Mouse (Mus musculus) CH12.LX (cell line): ENCODE results near the gene Itih4. TPM values are rescaled to one million over a fixed set of nuclear protein-coding genes. Genes with fewer than 3 reads are reported as not detected.

Experiments
- DNase-seq: peaks from one replicate; pipeline ENCODE4 v3.0.0-alpha.2; 2013; ENCODE audit errors: extremely low read depth
- H3K27ac ChIP-seq: 2 replicates; pipeline ENCODE4 v1.5.1; 2012; ENCODE audit warnings: low read depth, mild to moderate bottlenecking, control low read depth, moderate library complexity; ENCODE audit not compliant: insufficient read depth
- H3K27me3 ChIP-seq: replicated peaks from 2 replicates; pipeline ENCODE3; 2012; ENCODE audit warnings: inconsistent platforms
- H3K36me3 ChIP-seq, 2 experiments: replicated peaks in 1 of 2; 2 replicates each; pipeline versions ENCODE3 to v1.6.1; 2012; ENCODE audit warnings: inconsistent platforms in 1 of 2, low read length in 1 of 2, mild to moderate bottlenecking in 1 of 2, mixed read lengths in 1 of 2, moderate library complexity in 1 of 2; ENCODE audit not compliant: control insufficient read depth in 1 of 2, insufficient read depth in 1 of 2
- H3K4me1 ChIP-seq, 2 experiments: 2 replicates each; pipeline ENCODE4 v1.6.1; 2012; ENCODE audit warnings: inconsistent platforms in 1 of 2, moderate library complexity in 1 of 2; ENCODE audit not compliant: insufficient read depth in 2 of 2, control insufficient read depth in 1 of 2
- H3K4me2 ChIP-seq: 2 replicates; pipeline ENCODE4 v1.6.1; 2012; ENCODE audit warnings: low read depth, mild to moderate bottlenecking, control low read depth; ENCODE audit not compliant: poor library complexity, insufficient read depth, severe bottlenecking
- H3K4me3 ChIP-seq, 3 experiments: fragments of 150-350 bp in 1 of 3; sonication (generic) in 1 of 3; replicated peaks in 1 of 3; 2 replicates each; pipeline versions ENCODE3 to v1.5.1; 2011 to 2012; ENCODE audit warnings: low read depth in 2 of 3, low read length in 2 of 3, mild to moderate bottlenecking in 2 of 3, moderate library complexity in 2 of 3, control low read depth in 1 of 3, improper control_type of control experiment in 1 of 3, inconsistent platforms in 1 of 3, mixed read lengths in 1 of 3; ENCODE audit not compliant: poor library complexity in 1 of 3
- H3K79me2 ChIP-seq: replicated peaks from 2 replicates; pipeline ENCODE4 v1.6.1; 2012; ENCODE audit warnings: mild to moderate bottlenecking, moderate library complexity; ENCODE audit not compliant: control insufficient read depth, poor library complexity, insufficient read depth, severe bottlenecking; ENCODE audit errors: extremely low read depth
- H3K9ac ChIP-seq: 2 replicates; pipeline ENCODE4 v1.6.1; 2012; ENCODE audit warnings: low read depth, mild to moderate bottlenecking, control low read depth, moderate library complexity; ENCODE audit not compliant: insufficient read depth
- H3K9me3 ChIP-seq: replicated peaks from 2 replicates; pipeline ENCODE3; 2012; ENCODE audit warnings: low read length, inconsistent platforms, mixed read lengths
- CTCF ChIP-seq, 2 experiments: IDR thresholded peaks in 1 of 2; conservative IDR thresholded peaks in 1 of 2; 2 replicates each; pipeline ENCODE4 v1.5.1; 2011 to 2012; ENCODE audit warnings: low read depth in 2 of 2, low read length in 2 of 2, improper control_type of control experiment in 1 of 2, inconsistent platforms in 1 of 2, mild to moderate bottlenecking in 1 of 2, moderate library complexity in 1 of 2
- E2F4 ChIP-seq: IDR thresholded peaks from 2 replicates; pipeline ENCODE4 v1.6.1; 2011; ENCODE audit warnings: low read depth, low read length, improper control_type of control experiment; ENCODE audit not compliant: insufficient replicate concordance
- ELF1 ChIP-seq: IDR thresholded peaks from 2 replicates; pipeline ENCODE4 v1.6.1; 2014; ENCODE audit warnings: low read depth, mild to moderate bottlenecking, inconsistent platforms, low read length, improper control_type of control experiment
- HCFC1 ChIP-seq: IDR thresholded peaks from 2 replicates; pipeline ENCODE4 v1.6.1; 2012; ENCODE audit warnings: low read depth, mild to moderate bottlenecking, inconsistent platforms, low read length, improper control_type of control experiment
- JUND ChIP-seq: conservative IDR thresholded peaks from 2 replicates; pipeline ENCODE4 v1.6.1; 2011; ENCODE audit warnings: low read depth, low read length, improper control_type of control experiment
- KAT2A ChIP-seq: IDR thresholded peaks from 2 replicates; pipeline ENCODE4 v1.6.1; 2012; ENCODE audit warnings: low read length, improper control_type of control experiment, inconsistent platforms; ENCODE audit not compliant: insufficient replicate concordance
- MAFK ChIP-seq: IDR thresholded peaks from 2 replicates; pipeline ENCODE4 v1.6.1; 2011; ENCODE audit warnings: low read length, improper control_type of control experiment; ENCODE audit not compliant: insufficient replicate concordance
- MAX ChIP-seq: IDR thresholded peaks from 2 replicates; pipeline ENCODE4 v1.6.1; 2011; ENCODE audit warnings: low read length, improper control_type of control experiment
- MXI1 ChIP-seq: IDR thresholded peaks from 2 replicates; pipeline ENCODE4 v1.6.1; 2011; ENCODE audit warnings: mild to moderate bottlenecking, low read depth, low read length, improper control_type of control experiment
- POLR2A ChIP-seq: IDR thresholded peaks from 2 replicates; pipeline ENCODE4 v1.6.1; 2011; ENCODE audit warnings: low read depth, mild to moderate bottlenecking, improper control_type of control experiment, low read length
- RAD21 ChIP-seq: IDR thresholded peaks from 2 replicates; pipeline ENCODE4 v1.6.1; 2011; ENCODE audit warnings: low read depth, mild to moderate bottlenecking, low read length, improper control_type of control experiment, moderate library complexity
- SMC3 ChIP-seq: IDR thresholded peaks from 2 replicates; pipeline ENCODE4 v1.6.1; 2011; ENCODE audit warnings: low read depth, low read length, improper control_type of control experiment
- UBTF ChIP-seq: IDR thresholded peaks from 2 replicates; pipeline ENCODE4 v1.6.1; 2012; ENCODE audit warnings: low read depth, mild to moderate bottlenecking, inconsistent platforms, low read length, improper control_type of control experiment, moderate library complexity
- USF1 ChIP-seq: IDR thresholded peaks from 2 replicates; pipeline ENCODE4 v1.6.1; 2014; ENCODE audit warnings: low read depth, mild to moderate bottlenecking, inconsistent platforms, low read length, improper control_type of control experiment
- ZMIZ1 ChIP-seq: IDR thresholded peaks from 2 replicates; pipeline ENCODE4 v1.6.1; 2012; ENCODE audit warnings: low read depth, mild to moderate bottlenecking, inconsistent platforms, low read length, improper control_type of control experiment
- dilution Hi-C: fragments of 300-500 bp; cut with MboI; formaldehyde crosslinking; loops from 2 replicates; pipeline ENCODE4 v1.14.3; 2020; ENCODE audit warnings: low sequenced_read_pairs; ENCODE audit not compliant: extremely low pct_unique_long_range_greater_than_20kb, extremely low pct_ligation_motif_present
- in situ Hi-C: fragments of 300-500 bp; cut with MboI; formaldehyde crosslinking; loops from 3 replicates; pipeline ENCODE4 v1.14.3; 2019; ENCODE audit warnings: low sequenced_read_pairs, low pct_ligation_motif_present, low pct_unique_long_range_greater_than_20kb, mixed read lengths
- polyA plus RNA-seq: library from polyadenylated mRNA; unstranded; fragments of >175 nt; gene quantifications from 2 replicates; pipeline ENCODE4 v1.2.1, GENCODE M21; 2012; ENCODE audit warnings: low read depth; ENCODE audit not compliant: insufficient read length
- total RNA-seq, 2 experiments: library from RNA; depleted of rRNA; stranded (reverse); fragments of 300-350 nt in 1 of 2; fragments of >200 nt in 1 of 2; gene quantifications; 2 replicates each; pipeline ENCODE4 v1.2.3; 2012 to 2014

The Itih4 gene
- total and polyA plus RNA-seq, 3 experiments, result not detected

DNA sequence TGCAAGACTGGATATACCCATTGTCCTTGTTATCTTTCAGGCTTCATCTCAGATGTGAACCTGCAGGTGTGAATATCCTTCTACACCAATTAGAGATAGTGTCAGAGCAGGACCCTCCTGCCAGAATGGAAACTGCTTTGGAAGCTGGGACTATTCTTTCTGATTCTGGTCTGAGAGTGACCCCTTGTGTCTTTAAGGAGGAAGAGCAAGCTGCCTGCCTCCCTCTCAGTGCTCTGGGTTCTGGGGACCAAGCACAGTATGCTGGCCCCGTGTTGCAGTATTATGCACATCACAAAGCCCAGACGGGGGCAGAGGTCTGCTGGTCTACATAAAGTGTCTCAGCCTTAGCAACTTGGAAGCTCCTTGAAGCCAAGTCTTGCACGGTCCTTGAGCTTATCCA is 21.0 kb upstream of the Itih4 start:
- H3K4me2 ChIP-seq, result no peak overlapping the region
- TF ChIP-seq KAT2A (no peak), JUND (no peak), RAD21 (peak; percentile 80), ZMIZ1 (no peak), UBTF (no peak), SMC3 (peak; percentile 52), USF1 (no peak), POLR2A (no peak), MXI1 (no peak), CTCF (conservative IDR thresholded peaks at IDR 0.05 in 1 of 2, IDR thresholded peaks at IDR 0.05 in 1 of 2; ENCODE audit: low read depth in 2 of 2, low read length in 2 of 2) (peak in 1 of 2 experiments; percentile 69; a peak in 2 of 4 replicates)
- in situ Hi-C loops, result no loop called here
- dilution Hi-C loops, result no loop called here
- H3K27me3 ChIP-seq, result no peaks in the 10 kb centered on the region
- DNase-seq, result peak; percentile 38
- H3K4me1 ChIP-seq, result peaks cover 0 to 18% of the 10 kb centered on the region in 2 experiments; a peak in 2 of 4 replicates
- no peak overlapping the region for H3K9ac ChIP-seq
- no peak overlapping the region for H3K4me3 ChIP-seq
- H3K36me3 ChIP-seq, result peaks cover 25 to 90% of the 10 kb centered on the region in 2 experiments
- no peaks in the 10 kb centered on the region for H3K9me3 ChIP-seq
- no peaks in the 10 kb centered on the region for H3K79me2 ChIP-seq
- no peak overlapping the region for H3K27ac ChIP-seq

DNA sequence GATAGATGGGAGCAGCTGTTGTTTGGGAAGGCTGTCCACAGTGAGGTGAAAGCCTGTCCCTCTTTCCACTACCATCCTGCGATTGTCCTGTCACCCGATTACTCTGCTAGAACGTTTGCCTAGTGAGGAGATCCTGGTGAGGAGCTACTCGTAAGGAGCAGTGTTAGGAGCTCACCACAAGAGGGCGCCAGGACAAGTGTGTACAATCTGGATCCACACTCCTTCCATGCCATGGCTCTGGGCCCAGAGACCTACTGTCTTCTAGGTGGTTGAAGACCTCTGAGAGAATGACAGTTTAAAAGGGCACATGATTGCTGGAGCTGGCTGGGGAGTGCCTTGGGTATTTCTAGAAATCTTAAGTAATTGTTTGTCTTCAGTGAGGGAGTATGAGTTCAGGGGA is 19.2 kb upstream of the Itih4 start:
- in situ Hi-C loops (no loop called here), dilution Hi-C loops (no loop called here)
- DNase-seq, result peak; percentile 78
- Histone ChIP-seq H3K27ac (no peak overlapping the region), H3K36me3 (peaks cover 32 to 95% of the 10 kb centered on the region in 2 experiments), H3K4me3 (no peak overlapping the region), H3K4me1 (peaks cover 0 to 18% of the 10 kb centered on the region in 2 experiments; a peak in 2 of 4 replicates), H3K4me2 (no peak overlapping the region), H3K9me3 (no peaks in the 10 kb centered on the region), H3K27me3 (no peaks in the 10 kb centered on the region), H3K9ac (no peak overlapping the region), H3K79me2 (no peaks in the 10 kb centered on the region)
- TF ChIP-seq SMC3, result peak; percentile 70
- TF ChIP-seq HCFC1, result no peak
- TF ChIP-seq POLR2A, result no peak
- TF ChIP-seq JUND, result no peak
- no peak for TF ChIP-seq MXI1
- TF ChIP-seq RAD21, result peak; percentile 57
- no peak for TF ChIP-seq ELF1
- no peak for TF ChIP-seq E2F4
- no peak for TF ChIP-seq UBTF
- 0 out of 2 replicates have a peak, but pooled peaks have one; percentile 25 for TF ChIP-seq MAX
- no peak for TF ChIP-seq MAFK
- peak; percentile 83 to 90 for TF ChIP-seq CTCF (conservative IDR thresholded peaks at IDR 0.05 in 1 of 2, IDR thresholded peaks at IDR 0.05 in 1 of 2; ENCODE audit: low read depth in 2 of 2, low read length in 2 of 2)
